ENCODE assay signal across 34 mouse cellular contexts in genomic region chr10:117524926-117525565, GRCm38 (mm10).
"Had no signal": no experiment of that assay in that cellular context is flagged by ENCODE, and none has a peak within 500 bp of the region (broad histone marks: within the 10 kb centered on the region; RNA-seq: fewer than 3 reads in every experiment).

No protein-coding gene starts in this region.

- H3K4me2 ChIP-seq: heart, embryonic 11.5 days; heart, embryonic 12.5 days; heart, embryonic 13.5 days; heart, embryonic 15.5 days; hindbrain, embryonic 12.5 days; hindbrain, embryonic 13.5 days; hindbrain, embryonic 14.5 days; hindbrain, embryonic 15.5 days; intestine, embryonic 15.5 days; kidney, embryonic 15.5 days had no signal

- H3K4me1 ChIP-seq: heart, embryonic 10.5 days; heart, embryonic 12.5 days; heart, embryonic 13.5 days; heart, embryonic 15.5 days; hindbrain, embryonic 12.5 days; hindbrain, embryonic 13.5 days; hindbrain, embryonic 15.5 days; intestine, embryonic 15.5 days had no signal

- H3K36me3 ChIP-seq: heart, embryonic 10.5 days; heart, embryonic 12.5 days; heart, embryonic 13.5 days; heart, embryonic 15.5 days; hindbrain, embryonic 10.5 days; hindbrain, embryonic 12.5 days; hindbrain, embryonic 13.5 days; hindbrain, embryonic 15.5 days; intestine, embryonic 15.5 days; kidney, embryonic 15.5 days had no signal

- H3K4me3 ChIP-seq: heart, embryonic 10.5 days; heart, embryonic 12.5 days; heart, embryonic 13.5 days; heart, embryonic 15.5 days; hindbrain, embryonic 10.5 days; hindbrain, embryonic 12.5 days; hindbrain, embryonic 13.5 days; hindbrain, embryonic 15.5 days; intestine, embryonic 15.5 days; kidney, embryonic 15.5 days; layer of hippocampus, adult 2 months had no signal

- ATAC-seq: hindbrain, embryonic 16.5 days; hindbrain, postnatal 0 days; inflammation-experienced regulatory T-cells, adult 6 months; intestine, embryonic 15.5 days; intestine, embryonic 16.5 days; intestine, postnatal 0 days had no signal

- H3K9me3 ChIP-seq: heart, embryonic 10.5 days; heart, embryonic 12.5 days; heart, embryonic 13.5 days; heart, embryonic 15.5 days; hindbrain, embryonic 10.5 days; hindbrain, embryonic 12.5 days; hindbrain, embryonic 13.5 days; hindbrain, embryonic 15.5 days; intestine, embryonic 15.5 days; kidney, embryonic 15.5 days had no signal

- H3K27me3 ChIP-seq: heart, embryonic 12.5 days; heart, embryonic 13.5 days; heart, embryonic 15.5 days; hindbrain, embryonic 12.5 days; hindbrain, embryonic 13.5 days; hindbrain, embryonic 15.5 days; intestine, embryonic 15.5 days; kidney, embryonic 15.5 days had no signal

- H3K9ac ChIP-seq: heart, embryonic 12.5 days; heart, embryonic 13.5 days; heart, embryonic 15.5 days; hindbrain, embryonic 12.5 days; hindbrain, embryonic 13.5 days; hindbrain, embryonic 14.5 days; hindbrain, embryonic 15.5 days; intestine, embryonic 15.5 days; kidney, embryonic 15.5 days had no signal

- H3K27ac ChIP-seq: heart, embryonic 10.5 days; heart, embryonic 13.5 days; heart, embryonic 15.5 days; hindbrain, embryonic 10.5 days; hindbrain, embryonic 12.5 days; hindbrain, embryonic 13.5 days; hindbrain, embryonic 14.5 days; hindbrain, embryonic 15.5 days; hindbrain, postnatal 0 days; intestine, embryonic 15.5 days; kidney, embryonic 15.5 days; kidney, postnatal 0 days; layer of hippocampus, adult 2 months had no signal

- DNase-seq: heart, postnatal 10 days; heart, postnatal 14 days; heart, postnatal 36 days; heart, postnatal 4 days; kidney, adult 11 months; kidney, adult 18-20 months; kidney, adult 2 months; kidney, adult 8-10 months; kidney, adult 9 months; kidney, postnatal 10 days; kidney, postnatal 14 days; kidney, postnatal 36 days; kidney, postnatal 4 days; layer of hippocampus, adult 9-11 months; layer of hippocampus, postnatal 36 days had no signal
